Mouse (Mus musculus) MEL (cell line): ENCODE results near the gene Pdia3. TPM values are rescaled to one million over a fixed set of nuclear protein-coding genes. Genes with fewer than 3 reads are reported as not detected.
"Not testable (repeated sequence)": the region's sequence is repeated elsewhere in the genome, so short reads cannot be mapped to it uniquely, and the experiment has no call there.

Source experiments
- DNase-seq: peaks from one replicate; pipeline ENCODE4 v3.0.0; 2011; ENCODE audit warnings: low read depth, low spot score
- H3K27ac ChIP-seq: 2 replicates; pipeline ENCODE4 v1.5.1; 2012; ENCODE audit warnings: low read depth, mild to moderate bottlenecking, control low read depth, low read length, moderate library complexity; ENCODE audit not compliant: control insufficient read depth
- H3K27me3 ChIP-seq, 2 experiments: fragments of 150-350 bp in 1 of 2; sonication (generic) in 1 of 2; 2 replicates each; pipeline ENCODE4 v1.6.1; 2012; ENCODE audit warnings: low read length in 2 of 2, mild to moderate bottlenecking in 2 of 2, improper control_type of control experiment in 1 of 2, moderate library complexity in 1 of 2; ENCODE audit not compliant: insufficient read depth in 2 of 2, control insufficient read depth in 1 of 2
- H3K36me3 ChIP-seq, 2 experiments: 2 replicates each; pipeline ENCODE4 v1.6.1; 2012 to 2014; ENCODE audit warnings: low read length in 2 of 2, improper control_type of control experiment in 1 of 2, inconsistent platforms in 1 of 2, mild to moderate bottlenecking in 1 of 2; ENCODE audit not compliant: insufficient read depth in 2 of 2, control insufficient read depth in 1 of 2
- H3K4me1 ChIP-seq, 2 experiments: fragments of 150-350 bp in 1 of 2; sonication (generic) in 1 of 2; 2 replicates each; pipeline ENCODE4 v1.6.1; 2012; ENCODE audit warnings: low read length in 2 of 2, improper control_type of control experiment in 1 of 2, mild to moderate bottlenecking in 1 of 2; ENCODE audit not compliant: insufficient read depth in 2 of 2, control insufficient read depth in 1 of 2
- H3K4me3 ChIP-seq, 2 experiments: fragments of 150-350 bp in 1 of 2; sonication (generic) in 1 of 2; 2 replicates each; pipeline ENCODE4 v1.5.1; 2012; ENCODE audit warnings: low read depth in 2 of 2, low read length in 2 of 2, mild to moderate bottlenecking in 2 of 2, moderate library complexity in 2 of 2, control low read depth in 1 of 2, improper control_type of control experiment in 1 of 2; ENCODE audit not compliant: control insufficient read depth in 1 of 2, insufficient read depth in 1 of 2
- H3K79me2 ChIP-seq: 2 replicates; pipeline ENCODE4 v1.6.1; 2012; ENCODE audit warnings: mild to moderate bottlenecking, low read length, moderate library complexity; ENCODE audit not compliant: control insufficient read depth, poor library complexity, insufficient read depth
- H3K9ac ChIP-seq: 2 replicates; pipeline ENCODE4 v1.6.1; 2012; ENCODE audit warnings: low read depth, mild to moderate bottlenecking, control low read depth, low read length, moderate library complexity; ENCODE audit not compliant: control insufficient read depth, poor library complexity, severe bottlenecking
- H3K9me3 ChIP-seq: fragments of 150-350 bp; sonication (generic); replicated peaks from 2 replicates; pipeline ENCODE4 v1.6.1; 2012; ENCODE audit warnings: mild to moderate bottlenecking, low read length, improper control_type of control experiment, moderate library complexity; ENCODE audit not compliant: insufficient read depth
- BHLHE40 ChIP-seq: IDR thresholded peaks from 2 replicates; pipeline ENCODE4 v1.6.1; 2012; ENCODE audit warnings: low read depth, mild to moderate bottlenecking, inconsistent platforms, low read length, improper control_type of control experiment, borderline replicate concordance
- ELF1 ChIP-seq: IDR thresholded peaks from 2 replicates; pipeline ENCODE4 v1.6.1; 2014; ENCODE audit warnings: low read depth, mild to moderate bottlenecking, inconsistent platforms, low read length, improper control_type of control experiment, moderate library complexity
- EP300 ChIP-seq, 2 experiments: IDR thresholded peaks; 2 replicates each; pipeline ENCODE4 v1.6.1; 2011; ENCODE audit warnings: improper control_type of control experiment in 2 of 2, low read length in 2 of 2, low read depth in 1 of 2, mild to moderate bottlenecking in 1 of 2
- HCFC1 ChIP-seq: IDR thresholded peaks from 2 replicates; pipeline ENCODE4 v1.6.1; 2012; ENCODE audit warnings: low read depth, mild to moderate bottlenecking, inconsistent platforms, low read length, improper control_type of control experiment, moderate library complexity
- MAFK ChIP-seq: IDR thresholded peaks from 2 replicates; pipeline ENCODE4 v1.6.1; 2011; ENCODE audit warnings: low read depth, mild to moderate bottlenecking, low read length, improper control_type of control experiment, borderline replicate concordance
- MAX ChIP-seq: IDR thresholded peaks from 2 replicates; pipeline ENCODE4 v1.6.1; 2011; ENCODE audit warnings: low read length, improper control_type of control experiment
- MEF2A ChIP-seq: IDR thresholded peaks from 2 replicates; pipeline ENCODE4 v1.6.1; 2014; ENCODE audit warnings: low read depth, mild to moderate bottlenecking, inconsistent platforms, low read length, improper control_type of control experiment; ENCODE audit not compliant: poor library complexity, insufficient replicate concordance, severe bottlenecking; ENCODE audit errors: extremely low read depth
- MYB ChIP-seq: IDR thresholded peaks from 2 replicates; pipeline ENCODE4 v1.6.1; 2011; ENCODE audit warnings: mild to moderate bottlenecking, low read depth, low read length, improper control_type of control experiment
- MYC ChIP-seq: IDR thresholded peaks from 2 replicates; pipeline ENCODE4 v1.6.1; 2011; ENCODE audit warnings: low read depth, mild to moderate bottlenecking, low read length, improper control_type of control experiment, moderate library complexity
- NELFE ChIP-seq: IDR thresholded peaks from 2 replicates; pipeline ENCODE4 v1.6.1; 2011; ENCODE audit warnings: low read depth, low read length, improper control_type of control experiment
- NRF1 ChIP-seq: IDR thresholded peaks from 2 replicates; pipeline ENCODE4 v1.6.1; 2014; ENCODE audit warnings: low read depth, mild to moderate bottlenecking, inconsistent platforms, low read length, improper control_type of control experiment, moderate library complexity; ENCODE audit not compliant: poor library complexity, insufficient read depth, severe bottlenecking
- POLR2AphosphoS2 ChIP-seq: IDR thresholded peaks from 2 replicates; pipeline ENCODE4 v1.6.1; 2011; ENCODE audit warnings: low read length, improper control_type of control experiment
- POLR2AphosphoS5 ChIP-seq: IDR thresholded peaks from 2 replicates; pipeline ENCODE4 v1.6.1; 2012; ENCODE audit warnings: low read depth, borderline replicate concordance, mild to moderate bottlenecking, inconsistent platforms, low read length, moderate library complexity, mixed read lengths
- TBP ChIP-seq: IDR thresholded peaks from 2 replicates; pipeline ENCODE4 v1.8.0; 2011; ENCODE audit warnings: low read depth, low read length, improper control_type of control experiment
- TCF12 ChIP-seq: IDR thresholded peaks from 2 replicates; pipeline ENCODE4 v1.6.1; 2014; ENCODE audit warnings: low read depth, mild to moderate bottlenecking, inconsistent platforms, low read length, improper control_type of control experiment, moderate library complexity
- USF1 ChIP-seq: IDR thresholded peaks from 2 replicates; pipeline ENCODE4 v1.6.1; 2014; ENCODE audit warnings: low read depth, mild to moderate bottlenecking, inconsistent platforms, low read length, improper control_type of control experiment, moderate library complexity
- ZC3H11A ChIP-seq: IDR thresholded peaks from 2 replicates; pipeline ENCODE4 v1.6.1; 2012; ENCODE audit warnings: low read depth, mild to moderate bottlenecking, inconsistent platforms, low read length, improper control_type of control experiment
- ZKSCAN1 ChIP-seq: IDR thresholded peaks from 2 replicates; pipeline ENCODE4 v1.6.1; 2012; ENCODE audit warnings: low read depth, mild to moderate bottlenecking, inconsistent platforms, low read length, improper control_type of control experiment, moderate library complexity
- ZMIZ1 ChIP-seq: IDR thresholded peaks from 2 replicates; pipeline ENCODE4 v1.6.1; 2012; ENCODE audit warnings: low read depth, mild to moderate bottlenecking, inconsistent platforms, low read length, improper control_type of control experiment, moderate library complexity
- ZNF384 ChIP-seq: IDR thresholded peaks from 2 replicates; pipeline ENCODE4 v1.6.1; 2012; ENCODE audit warnings: low read depth, mild to moderate bottlenecking, inconsistent platforms, low read length, improper control_type of control experiment
- polyA plus RNA-seq, 2 experiments: library from polyadenylated mRNA; stranded (reverse) in 1 of 2; unstranded in 1 of 2; fragments of >175 nt in 1 of 2; fragments of >200 nt in 1 of 2; gene quantifications; 2 replicates each; pipeline versions ENCODE4 v1.2.1 to v1.2.4; 2012; ENCODE audit warnings: low replicate concordance in 2 of 2, low read depth in 1 of 2; ENCODE audit not compliant: insufficient read length in 2 of 2, insufficient read depth in 1 of 2, missing spikeins in 1 of 2
- total RNA-seq: library from RNA; depleted of rRNA; stranded (reverse); fragments of 300-350 nt; gene quantifications from 2 replicates; pipeline ENCODE4 v1.2.3, GENCODE M21; 2012

The Pdia3 gene
- total and polyA plus RNA-seq, 3 experiments: 70.7 to 473 (median 471) TPM

GRCm38 (mm10) chr2:121480498-121480897 lies 66.9 kb downstream of the Pdia3 start (continued):
- TF ChIP-seq NRF1: no peak

GRCm38 (mm10) chr2:121480916-121481315 lies 67.3 kb downstream of the Pdia3 start:
- not testable (repeated sequence) for H3K36me3 ChIP-seq, H3K9me3 ChIP-seq, H3K79me2 ChIP-seq, H3K9ac ChIP-seq, DNase-seq, H3K4me3 ChIP-seq, H3K4me1 ChIP-seq, H3K27ac ChIP-seq, H3K27me3 ChIP-seq

- H3K9me3 ChIP-seq: no peaks in the 10 kb centered on the region
- H3K9ac ChIP-seq: no peak overlapping the region
- TF ChIP-seq ELF1 (no peak), POLR2AphosphoS2 (no peak), POLR2AphosphoS5 (no peak), MYC (no peak), USF1 (no peak), TCF12 (no peak), BHLHE40 (no peak), MEF2A (no peak), MYB (no peak), EP300 (IDR thresholded peaks at IDR 0.05; ENCODE audit: low read depth in 1 of 2, low read length in 2 of 2) (no peak), MAX (no peak), MAFK (no peak), NELFE (no peak), ZKSCAN1 (no peak), NRF1 (no peak), ZMIZ1 (no peak), HCFC1 (no peak), TBP (no peak), ZNF384 (no peak), ZC3H11A (no peak)
- H3K4me1 ChIP-seq: no peaks in the 10 kb centered on the region
- no peak overlapping the region for H3K27ac ChIP-seq
- no peaks in the 10 kb centered on the region for H3K36me3 ChIP-seq
- H3K27me3 ChIP-seq: no peaks in the 10 kb centered on the region
- H3K79me2 ChIP-seq: no peaks in the 10 kb centered on the region
- DNase-seq: no peak
- no peak overlapping the region for H3K4me3 ChIP-seq
Observed at GRCm38 (mm10) chr2:121483576-121483975, 70.0 kb downstream of the Pdia3 start.

- H3K27ac ChIP-seq, H3K9ac ChIP-seq, H3K79me2 ChIP-seq, DNase-seq, H3K4me3 ChIP-seq, H3K36me3 ChIP-seq, H3K4me1 ChIP-seq, H3K27me3 ChIP-seq, H3K9me3 ChIP-seq: not testable (repeated sequence)
Observed at GRCm38 (mm10) chr2:121484403-121484802, 70.8 kb downstream of the Pdia3 start.
